Mouse (Mus musculus) heart, embryonic 15.5 days (tissue): ENCODE measurements at regions not wholly inside any gene's neighbourhood (a gene's known extent, or its start where the extent isn't known, plus 50 kb on each side); places are given as distances from the start of the nearest gene placed in this dataset.

Experiments
- ATAC-seq: fragments of 200-750 bp; cut with Nextera tagmentation; replicated peaks from 2 replicates; pipeline ENCODE4 v1.8.0; 2017; ENCODE audit warnings: low read depth, moderate TSS enrichment; ENCODE audit not compliant: insufficient number of reproducible peaks, insufficient read depth, low FRiP score
- H3K27ac ChIP-seq: fragments of 300-500 bp; sonication (generic); 2 replicates; pipeline ENCODE4 v1.5.1; 2015; ENCODE audit warnings: mild to moderate bottlenecking, inconsistent platforms
- H3K27me3 ChIP-seq: fragments of 300-500 bp; sonication (generic); 2 replicates; pipeline ENCODE4 v1.6.1; 2015; ENCODE audit warnings: inconsistent platforms
- H3K36me3 ChIP-seq: fragments of 300-500 bp; sonication (generic); 2 replicates; pipeline ENCODE4 v1.6.1; 2015; ENCODE audit warnings: mild to moderate bottlenecking, inconsistent platforms
- H3K4me1 ChIP-seq: fragments of 300-500 bp; sonication (generic); replicated peaks from 2 replicates; pipeline ENCODE4 v1.6.1; 2015; ENCODE audit warnings: inconsistent platforms
- H3K4me2 ChIP-seq: fragments of 300-500 bp; sonication (generic); 2 replicates; pipeline ENCODE4 v1.6.1; 2015; ENCODE audit warnings: inconsistent platforms, mild to moderate bottlenecking, moderate library complexity
- H3K4me3 ChIP-seq: fragments of 300-500 bp; sonication (generic); 2 replicates; pipeline ENCODE4 v1.5.1; 2015; ENCODE audit warnings: mild to moderate bottlenecking, inconsistent platforms
- H3K9ac ChIP-seq: fragments of 300-500 bp; sonication (generic); 2 replicates; pipeline ENCODE4 v1.6.1; 2015; ENCODE audit warnings: mild to moderate bottlenecking, inconsistent platforms
- H3K9me3 ChIP-seq: fragments of 300-500 bp; sonication (generic); replicated peaks from 2 replicates; pipeline ENCODE4 v1.6.1; 2016; ENCODE audit warnings: inconsistent platforms
- WGBS: fragments of 180-500 bp; shearing (Covaris S2); methylation state at CpG from one replicate; pipeline ENCODE4 v1.1.7; 2015; ENCODE audit warnings: mixed read lengths; 5-methylcytosine and 5-hydroxymethylcytosine counted together

- no peak overlapping the region for H3K27ac ChIP-seq
These were observed 119.3 kb upstream of the Nr5a2 start for GRCm38 (mm10) chr1:137079401-137080003.

GRCm38 (mm10) chr1:137074787-137075186, 114.5 kb upstream of the Nr5a2 start:
- Histone ChIP-seq H3K4me3 (no peak overlapping the region), H3K4me2 (peak overlapping the region; percentile 33; the same call in 1 of the 2 replicates), H3K36me3 (no peaks in the 10 kb centered on the region), H3K27ac (no peak overlapping the region), H3K27me3 (no peaks in the 10 kb centered on the region), H3K9ac (no peak overlapping the region), H3K4me1 (peaks cover 4% of the 10 kb centered on the region), H3K9me3 (no peaks in the 10 kb centered on the region)
- 14% methylated on average over 9 of the region's 9 CpGs for WGBS
- no peak for ATAC-seq

More at GRCm38 (mm10) chr1:137079401-137080003, 119.3 kb upstream of the Nr5a2 start:
- H3K27me3 ChIP-seq, result no peaks in the 10 kb centered on the region
- no peaks in the 10 kb centered on the region for H3K36me3 ChIP-seq
- H3K4me1 ChIP-seq, result peaks cover 4% of the 10 kb centered on the region
- no peak overlapping the region for H3K9ac ChIP-seq
- no peaks in the 10 kb centered on the region for H3K9me3 ChIP-seq
- no peak overlapping the region for H3K4me2 ChIP-seq
- ATAC-seq, result no peak
- H3K4me3 ChIP-seq, result no peak overlapping the region
- 27% methylated on average over 11 of the region's 11 CpGs for WGBS

- ATAC-seq, result no peak
- no peaks in the 10 kb centered on the region for H3K27me3 ChIP-seq
- H3K9ac ChIP-seq, result no peak overlapping the region
- no peak overlapping the region for H3K4me3 ChIP-seq
- 27% methylated on average over 8 of the region's 8 CpGs for WGBS
- H3K4me1 ChIP-seq, result no peaks in the 10 kb centered on the region; the same call in 1 of the 2 replicates
- H3K36me3 ChIP-seq, result no peaks in the 10 kb centered on the region
- no peaks in the 10 kb centered on the region for H3K9me3 ChIP-seq
- no peak overlapping the region for H3K27ac ChIP-seq
- H3K4me2 ChIP-seq, result no peak overlapping the region
These were observed 113.8 kb upstream of the Nr5a2 start for GRCm38 (mm10) chr1:137073857-137074572.

GRCm38 (mm10) chr1:137060914-137061313, 100.7 kb upstream of the Nr5a2 start:
- 82% methylated on average over 4 of the region's 4 CpGs for WGBS
- H3K27me3 ChIP-seq, result no peaks in the 10 kb centered on the region
- H3K27ac ChIP-seq, result no peak overlapping the region
- H3K9me3 ChIP-seq, result no peaks in the 10 kb centered on the region
- no peak overlapping the region for H3K4me3 ChIP-seq
- ATAC-seq, result no peak
- H3K36me3 ChIP-seq, result no peaks in the 10 kb centered on the region
- no peak overlapping the region for H3K4me2 ChIP-seq
- H3K4me1 ChIP-seq, result no peaks in the 10 kb centered on the region
- no peak overlapping the region for H3K9ac ChIP-seq

- Histone ChIP-seq H3K27me3 (no peaks in the 10 kb centered on the region), H3K4me3 (no peak overlapping the region), H3K36me3 (no peaks in the 10 kb centered on the region), H3K4me2 (no peak overlapping the region), H3K9ac (no peak overlapping the region), H3K27ac (no peak overlapping the region), H3K4me1 (no peaks in the 10 kb centered on the region), H3K9me3 (no peaks in the 10 kb centered on the region)
- no peak for ATAC-seq
These were observed 92.9 kb upstream of the Nr5a2 start for GRCm38 (mm10) chr1:137053134-137053533.

GRCm38 (mm10) chr1:137051515-137051914, 91.3 kb upstream of the Nr5a2 start:
- no peak overlapping the region for H3K4me2 ChIP-seq
- no peak overlapping the region for H3K9ac ChIP-seq
- no peak overlapping the region for H3K27ac ChIP-seq
- no peaks in the 10 kb centered on the region for H3K27me3 ChIP-seq
- no peaks in the 10 kb centered on the region for H3K4me1 ChIP-seq
- WGBS, result 95% methylated on average over 13 of the region's 13 CpGs
- ATAC-seq, result no peak
- H3K9me3 ChIP-seq, result no peaks in the 10 kb centered on the region
- no peaks in the 10 kb centered on the region for H3K36me3 ChIP-seq
- H3K4me3 ChIP-seq, result no peak overlapping the region

- no peaks in the 10 kb centered on the region for H3K4me1 ChIP-seq
- WGBS, result 64% methylated on average over 6 of the region's 6 CpGs
- no peaks in the 10 kb centered on the region for H3K9me3 ChIP-seq
- ATAC-seq, result no peak
- no peaks in the 10 kb centered on the region for H3K36me3 ChIP-seq
- H3K4me3 ChIP-seq, result no peak overlapping the region
- H3K27me3 ChIP-seq, result no peaks in the 10 kb centered on the region
- H3K9ac ChIP-seq, result no peak overlapping the region
- H3K4me2 ChIP-seq, result no peak overlapping the region
- H3K27ac ChIP-seq, result no peak overlapping the region
These were observed 83.8 kb upstream of the Nr5a2 start for GRCm38 (mm10) chr1:137044076-137044475.

- Histone ChIP-seq H3K4me1 (no peaks in the 10 kb centered on the region), H3K4me3 (no peak overlapping the region), H3K36me3 (no peaks in the 10 kb centered on the region), H3K4me2 (no peak overlapping the region), H3K9ac (no peak overlapping the region), H3K9me3 (no peaks in the 10 kb centered on the region), H3K27ac (no peak overlapping the region), H3K27me3 (no peaks in the 10 kb centered on the region)
- WGBS, result 84% methylated on average over 17 of the region's 17 CpGs
- no peak for ATAC-seq
These were observed 82.3 kb upstream of the Nr5a2 start for GRCm38 (mm10) chr1:137042414-137043010.

- H3K9me3 ChIP-seq, result no peaks in the 10 kb centered on the region
- 56% methylated on average over 8 of the region's 8 CpGs for WGBS
These were observed 80.7 kb upstream of the Nr5a2 start for GRCm38 (mm10) chr1:137040898-137041297.

GRCm38 (mm10) chr1:137034586-137034985, 74.3 kb upstream of the Nr5a2 start:
- 87% methylated on average over 6 of the region's 6 CpGs for WGBS
- ATAC-seq, result no peak

More at GRCm38 (mm10) chr1:137040898-137041297, 80.7 kb upstream of the Nr5a2 start:
- no peak for ATAC-seq
- Histone ChIP-seq H3K4me1 (no peaks in the 10 kb centered on the region), H3K36me3 (no peaks in the 10 kb centered on the region), H3K4me2 (no peak overlapping the region), H3K27me3 (no peaks in the 10 kb centered on the region), H3K4me3 (no peak overlapping the region), H3K27ac (no peak overlapping the region), H3K9ac (no peak overlapping the region)

GRCm38 (mm10) chr1:137033679-137034078, 73.4 kb upstream of the Nr5a2 start:
- H3K27ac ChIP-seq, result no peak overlapping the region
- no peaks in the 10 kb centered on the region for H3K27me3 ChIP-seq
- no peaks in the 10 kb centered on the region for H3K4me1 ChIP-seq
- WGBS, result 60% methylated on average over 5 of the region's 5 CpGs
- no peaks in the 10 kb centered on the region for H3K9me3 ChIP-seq
- H3K4me3 ChIP-seq, result no peak overlapping the region
- H3K36me3 ChIP-seq, result no peaks in the 10 kb centered on the region
- H3K4me2 ChIP-seq, result no peak overlapping the region
- no peak overlapping the region for H3K9ac ChIP-seq
- ATAC-seq, result no peak

More at GRCm38 (mm10) chr1:137034586-137034985, 74.3 kb upstream of the Nr5a2 start:
- H3K4me1 ChIP-seq, result no peaks in the 10 kb centered on the region
- no peaks in the 10 kb centered on the region for H3K9me3 ChIP-seq
- no peaks in the 10 kb centered on the region for H3K36me3 ChIP-seq
- H3K27ac ChIP-seq, result no peak overlapping the region
- no peaks in the 10 kb centered on the region for H3K27me3 ChIP-seq
- no peak overlapping the region for H3K9ac ChIP-seq
- H3K4me3 ChIP-seq, result no peak overlapping the region
- H3K4me2 ChIP-seq, result no peak overlapping the region
